Mouse (Mus musculus): Measurements from ENCODE around the gene Adcy6.

- TF ChIP-seq CTCF (IDR thresholded peaks at IDR 0.05; ENCODE audit: borderline replicate concordance, extremely low read depth, insufficient read depth, insufficient read length) = peak; percentile 91
- TF ChIP-seq POLR2A (IDR thresholded peaks at IDR 0.05; ENCODE audit: borderline replicate concordance, extremely low read depth, insufficient read depth, insufficient read length, poor library complexity, severe bottlenecking) = no peak
Observed at GRCm38 (mm10) chr15:98631493-98631892, 21.6 kb upstream of the Adcy6 start.
